Mouse (Mus musculus) yolk sac, embryonic 10.5 days (tissue): ENCODE measurements around the gene Dusp6.

Source experiments
- DNase-seq: peaks from one replicate; pipeline ENCODE4 v3.0.0-alpha.2; 2017; ENCODE audit warnings: low spot score

Gene Dusp6

DNA sequence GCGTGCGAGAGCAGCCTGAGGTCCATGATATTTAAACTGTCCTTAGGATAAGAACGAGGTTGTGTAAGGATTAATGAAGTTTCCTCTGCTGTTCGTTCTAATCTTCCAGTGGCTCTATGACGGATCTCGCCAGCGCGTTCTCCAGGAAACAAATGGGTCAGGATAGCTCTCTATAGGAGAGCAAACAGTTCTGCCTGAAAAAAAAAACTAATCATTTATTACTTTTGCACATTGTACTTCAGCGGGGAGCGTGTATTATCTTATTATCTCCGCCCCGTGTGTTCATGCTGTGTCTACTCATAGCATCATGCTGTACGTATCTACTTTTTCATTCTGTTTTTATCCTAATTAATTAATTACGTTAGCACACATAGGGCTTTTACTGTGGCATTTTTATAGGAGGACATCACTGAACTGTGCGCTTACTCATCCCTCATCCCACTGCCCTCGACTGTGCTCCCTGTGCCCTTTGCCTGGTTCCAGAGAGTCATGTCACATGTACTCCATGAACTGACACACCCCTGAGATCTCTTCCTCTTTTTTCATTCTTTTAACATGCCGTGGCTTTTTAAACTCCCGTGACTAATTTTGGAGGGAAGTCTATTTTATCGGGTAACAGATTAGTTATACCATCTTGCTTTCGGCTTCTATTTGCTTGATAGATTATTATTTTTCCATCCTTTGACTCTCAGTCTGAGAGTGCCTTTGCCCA lies 16.1 kb upstream of the Dusp6 start:
- DNase-seq = no peak

DNA sequence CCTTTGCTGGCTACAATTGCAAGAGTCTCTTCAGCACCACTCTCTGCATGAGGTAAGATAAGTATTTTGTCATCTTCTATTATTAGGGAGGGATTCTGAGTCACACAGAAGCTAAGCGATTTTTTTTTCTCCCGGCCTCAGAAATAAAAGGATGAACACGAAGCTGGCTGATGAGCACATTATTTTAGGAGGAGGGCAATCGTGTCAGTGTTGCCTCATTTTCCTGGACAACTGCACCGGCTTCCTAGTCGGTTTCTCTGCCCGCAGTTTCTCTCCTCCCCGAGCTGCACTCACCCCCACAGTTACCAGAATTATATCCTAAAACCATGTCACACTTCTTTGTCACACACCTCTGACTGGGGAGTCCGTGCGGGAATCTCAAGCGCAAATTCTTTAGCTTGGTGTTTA lies 12.2 kb upstream of the Dusp6 start:
- DNase-seq = no peak

DNA sequence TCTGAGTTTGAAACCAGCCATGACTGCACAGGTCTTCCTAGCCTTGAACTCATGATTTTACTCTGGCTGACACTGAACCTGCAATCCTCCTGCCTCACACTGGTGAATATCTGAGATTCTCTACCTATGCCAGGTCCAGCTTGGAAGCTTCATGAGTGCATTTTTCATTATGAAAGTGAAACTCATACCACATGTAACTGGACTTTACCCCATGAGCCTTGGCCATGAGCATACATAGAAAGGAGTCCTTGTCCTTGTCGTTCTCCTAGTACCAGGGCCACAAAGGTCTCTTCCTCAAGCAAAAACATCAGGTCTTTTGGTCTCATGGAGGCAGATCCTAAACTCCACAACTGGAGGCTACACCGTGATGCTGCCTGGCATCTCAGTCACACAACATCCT lies 9.6 kb upstream of the Dusp6 start:
- no peak for DNase-seq

DNA sequence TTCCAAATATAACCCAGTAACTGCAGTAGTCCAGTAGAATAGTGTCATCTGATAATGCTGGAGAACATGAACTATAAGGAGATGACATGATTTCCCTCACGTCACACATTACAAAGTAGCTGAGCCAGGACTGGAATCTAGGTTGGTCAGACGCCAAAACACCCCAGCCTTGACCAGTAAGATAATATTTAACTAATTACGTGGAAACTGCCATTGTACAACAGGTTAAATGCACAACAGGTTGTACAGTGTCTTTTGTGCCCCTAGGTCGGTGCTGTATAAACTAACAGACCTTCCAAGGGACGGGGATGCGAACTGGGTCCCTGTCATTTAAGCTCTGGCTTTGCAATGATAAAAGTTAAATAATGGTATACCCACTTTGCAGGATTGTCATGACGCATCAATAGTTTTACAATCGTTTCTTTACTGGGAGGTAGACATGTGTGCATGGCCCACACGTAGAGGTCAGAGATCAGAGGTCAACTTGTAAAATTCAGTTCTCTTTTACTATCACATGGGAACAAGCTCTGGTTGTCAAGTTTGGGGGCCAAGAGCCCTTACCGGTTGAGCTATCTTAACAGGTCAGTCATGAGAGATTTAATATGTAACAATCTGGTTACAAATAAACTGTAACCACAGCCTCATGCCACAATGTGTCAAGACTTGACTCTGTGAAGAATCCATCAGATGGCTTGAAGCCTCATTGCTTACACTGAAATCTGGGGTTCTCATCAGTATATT lies 7.0 kb upstream of the Dusp6 start:
- DNase-seq = peak; percentile 64

DNA sequence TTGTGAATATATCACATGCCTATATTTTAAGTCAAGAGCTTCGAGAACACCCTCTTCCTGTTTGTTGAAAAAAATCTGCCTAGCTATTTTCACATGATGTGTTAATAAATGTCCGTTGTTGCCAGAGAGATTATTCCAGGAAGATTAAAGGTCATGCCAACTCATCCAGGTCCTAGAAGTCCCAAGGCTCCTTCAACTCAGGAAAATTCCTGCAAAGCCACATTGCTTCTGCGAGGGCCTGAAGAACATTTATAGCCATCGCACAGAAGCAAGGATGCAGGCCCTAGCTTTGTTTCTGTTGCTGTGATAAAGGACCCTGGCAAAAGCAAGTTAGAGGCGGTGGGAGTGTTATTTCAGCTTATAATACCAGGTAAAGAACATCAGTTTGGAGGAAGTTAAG lies 5.5 kb upstream of the Dusp6 start:
- no peak for DNase-seq

DNA sequence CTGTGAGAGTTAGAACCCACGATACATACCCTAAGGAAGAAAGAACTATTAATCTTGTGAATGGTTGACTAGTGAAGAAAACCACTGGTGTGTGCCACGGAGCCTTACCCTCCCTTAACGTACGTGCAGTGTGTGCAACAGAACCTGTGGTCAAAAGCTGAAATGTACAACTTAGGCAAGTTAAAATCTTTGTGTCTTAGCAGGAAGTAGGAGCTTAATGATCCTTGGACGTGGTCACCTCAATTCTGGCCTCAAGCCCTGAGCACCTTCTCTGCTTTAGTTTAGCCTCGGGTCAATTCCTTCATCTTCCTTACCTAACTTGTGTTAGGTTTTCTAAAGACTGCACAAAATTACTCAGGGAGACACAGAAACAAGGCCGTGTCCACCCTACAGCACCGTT lies 3.2 kb upstream of the Dusp6 start:
- DNase-seq = no peak

DNA sequence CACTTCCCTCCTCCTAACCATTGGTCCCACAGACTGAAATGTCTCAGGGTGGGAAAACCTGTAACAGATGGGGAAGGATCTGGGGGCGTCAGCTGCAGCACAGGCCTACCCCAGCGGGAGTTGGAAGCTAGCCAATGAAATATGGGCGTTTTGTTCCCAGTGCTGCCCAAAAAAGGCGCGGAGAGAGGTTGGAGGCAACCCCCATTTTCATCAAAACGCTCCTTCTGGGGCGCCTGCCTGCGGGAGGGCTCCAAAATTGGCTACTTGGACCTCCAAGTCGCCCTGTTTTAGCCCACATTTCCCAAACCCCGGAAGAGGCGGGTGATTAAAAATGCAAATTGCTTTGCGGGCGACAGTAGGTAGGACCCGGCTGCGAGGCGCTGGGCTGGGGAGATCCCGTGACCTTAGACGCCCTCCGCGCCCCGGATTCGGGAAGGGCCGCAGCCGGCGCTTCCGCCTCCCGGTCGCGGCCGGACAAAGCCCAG lies 1.8 kb upstream of the Dusp6 start:
- DNase-seq = no peak

DNA sequence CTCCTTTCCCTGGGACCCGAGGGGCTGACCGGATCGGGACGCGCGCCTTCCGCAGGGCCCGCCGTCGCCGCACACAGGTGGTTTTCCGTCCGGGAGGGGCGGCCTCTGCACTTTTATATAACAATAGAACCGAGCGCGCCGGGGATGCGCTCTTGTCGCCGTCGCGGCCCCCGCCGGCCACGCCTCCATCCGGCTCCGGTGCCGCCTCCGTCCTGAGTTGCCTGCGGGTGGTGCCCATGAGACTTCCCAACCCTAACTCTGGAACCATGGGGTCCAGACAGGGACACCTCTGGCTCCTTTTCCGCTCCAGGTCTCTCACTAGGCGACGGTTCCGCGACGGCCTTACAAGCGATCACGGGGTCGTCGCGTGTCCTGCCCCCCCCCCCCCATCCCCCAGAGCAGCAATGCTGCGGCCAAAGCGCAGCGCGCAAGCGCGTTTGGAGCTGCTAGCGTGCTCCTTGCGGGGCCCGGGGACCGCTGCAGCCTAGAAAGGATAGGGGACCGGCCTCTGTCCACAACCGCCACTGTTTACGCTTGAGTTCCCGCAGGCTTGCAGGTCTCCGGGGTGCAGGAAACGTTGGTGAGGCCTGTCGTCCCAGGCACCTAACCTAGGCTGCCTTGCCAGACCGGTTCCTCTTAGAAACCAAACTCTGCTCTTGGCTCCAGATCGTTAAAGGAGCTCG lies 1.3 kb upstream of the Dusp6 start:
- DNase-seq = peak; percentile 88

DNA sequence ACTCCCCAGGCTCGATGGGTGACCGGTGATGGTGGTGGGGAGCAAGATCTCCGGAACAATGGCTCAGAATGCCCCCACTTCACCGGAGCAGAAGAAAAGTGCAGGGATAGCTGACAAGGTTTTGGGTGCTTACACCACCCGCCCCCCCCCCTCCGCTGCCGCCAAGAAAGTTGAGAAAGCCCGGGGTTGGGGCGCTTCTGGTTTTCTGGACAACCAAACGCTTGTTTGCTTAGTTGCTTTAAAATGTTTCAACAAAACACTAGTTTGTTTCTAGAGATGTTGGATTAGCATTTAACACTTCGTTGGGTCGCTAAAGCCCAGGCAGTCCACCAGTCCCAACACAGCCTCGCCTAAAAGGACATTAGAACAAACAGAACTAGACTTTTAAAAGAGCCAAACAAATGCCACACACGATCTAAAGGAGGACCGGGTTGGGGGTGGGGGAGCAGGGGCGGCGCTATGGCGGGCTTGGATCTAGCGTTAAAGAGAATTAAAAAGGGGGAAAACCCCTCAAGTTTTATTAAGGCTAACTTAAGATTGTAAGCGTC lies 638 bp upstream of the Dusp6 start:
- no peak for DNase-seq

DNA sequence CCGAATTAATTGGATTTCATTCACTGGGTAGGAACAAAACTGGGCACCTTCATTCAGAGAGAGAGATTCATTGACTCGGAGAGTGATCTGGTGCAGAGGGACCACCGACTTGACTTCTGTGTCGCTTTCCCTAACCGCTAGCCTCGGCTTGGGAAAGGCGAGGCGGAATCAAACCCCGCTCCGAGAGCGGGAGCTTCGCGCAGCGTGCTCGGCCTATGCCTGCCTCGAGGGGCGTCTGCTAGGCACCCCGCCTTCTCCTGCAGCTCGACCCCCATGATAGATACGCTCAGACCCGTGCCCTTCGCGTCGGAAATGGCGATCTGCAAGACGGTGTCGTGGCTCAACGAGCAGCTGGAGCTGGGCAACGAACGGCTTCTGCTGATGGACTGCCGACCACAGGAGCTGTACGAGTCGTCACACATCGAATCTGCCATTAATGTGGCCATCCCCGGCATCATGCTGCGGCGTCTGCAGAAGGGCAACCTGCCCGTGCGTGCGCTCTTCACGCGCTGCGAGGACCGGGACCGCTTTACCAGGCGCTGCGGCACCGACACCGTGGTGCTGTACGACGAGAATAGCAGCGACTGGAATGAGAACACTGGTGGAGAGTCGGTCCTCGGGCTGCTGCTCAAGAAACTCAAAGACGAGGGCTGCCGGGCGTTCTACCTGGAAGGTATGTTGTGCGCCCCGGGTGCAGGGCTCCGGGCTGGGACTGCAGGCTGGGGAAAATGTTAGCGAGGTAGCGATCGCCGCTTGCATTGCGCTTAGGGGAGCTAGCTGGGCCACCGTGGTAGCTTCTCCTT lies 589 bp downstream of the Dusp6 start:
- no peak for DNase-seq

DNA sequence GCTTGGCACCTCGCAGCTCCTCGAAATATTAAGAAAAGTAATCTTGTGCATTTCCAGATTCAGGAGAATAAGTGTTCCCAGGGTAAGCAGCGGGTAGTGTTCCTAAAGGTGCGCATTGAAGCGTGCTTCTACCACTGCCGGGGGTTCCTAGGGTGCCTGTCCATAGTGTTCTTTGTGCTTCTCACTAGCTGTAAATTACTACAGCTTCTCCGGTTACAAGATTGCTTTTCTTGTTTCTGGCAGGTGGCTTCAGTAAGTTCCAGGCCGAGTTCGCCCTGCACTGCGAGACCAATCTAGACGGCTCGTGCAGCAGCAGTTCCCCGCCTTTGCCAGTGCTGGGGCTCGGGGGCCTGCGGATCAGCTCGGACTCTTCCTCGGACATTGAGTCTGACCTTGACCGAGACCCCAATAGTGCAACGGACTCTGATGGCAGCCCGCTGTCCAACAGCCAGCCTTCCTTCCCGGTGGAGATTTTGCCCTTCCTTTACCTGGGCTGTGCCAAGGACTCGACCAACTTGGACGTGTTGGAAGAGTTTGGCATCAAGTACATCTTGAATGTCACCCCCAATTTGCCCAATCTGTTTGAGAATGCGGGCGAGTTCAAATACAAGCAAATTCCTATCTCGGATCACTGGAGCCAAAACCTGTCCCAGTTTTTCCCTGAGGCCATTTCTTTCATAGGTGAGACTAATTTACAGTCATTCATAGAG lies 1.4 kb downstream of the Dusp6 start:
- DNase-seq = no peak

DNA sequence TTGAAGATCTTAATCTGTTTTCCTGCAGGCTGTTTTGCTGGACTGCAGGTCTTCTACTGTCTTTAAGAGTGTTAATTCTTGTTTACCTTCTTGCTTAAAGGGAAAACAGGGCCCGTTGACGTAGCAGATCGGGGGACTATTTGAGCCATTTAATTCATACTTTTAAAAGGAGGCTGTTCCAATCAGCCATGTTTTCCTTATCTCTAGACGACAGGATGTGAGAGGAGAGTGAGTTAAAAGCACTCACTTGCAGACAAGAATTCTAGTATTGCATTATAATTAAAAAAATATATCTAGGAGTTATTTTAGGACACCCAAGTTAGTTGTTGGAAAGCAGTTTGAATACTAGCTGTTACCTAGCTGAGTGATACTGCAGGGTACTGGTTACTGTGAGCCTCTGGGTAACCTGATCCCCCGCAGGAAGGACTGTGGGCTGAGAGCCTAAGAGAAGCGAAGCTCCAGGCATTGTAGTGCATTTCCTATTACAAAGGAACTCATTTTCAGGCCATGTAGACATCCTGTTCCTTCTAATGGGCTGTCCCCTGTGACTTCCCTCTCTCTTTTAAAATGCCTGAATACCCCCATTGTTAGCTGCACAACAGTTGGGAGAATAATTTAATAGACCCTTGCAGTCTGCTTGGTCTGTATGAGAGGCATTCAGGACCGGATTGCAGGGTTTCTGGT lies 2.1 kb downstream of the Dusp6 start:
- DNase-seq = no peak

DNA sequence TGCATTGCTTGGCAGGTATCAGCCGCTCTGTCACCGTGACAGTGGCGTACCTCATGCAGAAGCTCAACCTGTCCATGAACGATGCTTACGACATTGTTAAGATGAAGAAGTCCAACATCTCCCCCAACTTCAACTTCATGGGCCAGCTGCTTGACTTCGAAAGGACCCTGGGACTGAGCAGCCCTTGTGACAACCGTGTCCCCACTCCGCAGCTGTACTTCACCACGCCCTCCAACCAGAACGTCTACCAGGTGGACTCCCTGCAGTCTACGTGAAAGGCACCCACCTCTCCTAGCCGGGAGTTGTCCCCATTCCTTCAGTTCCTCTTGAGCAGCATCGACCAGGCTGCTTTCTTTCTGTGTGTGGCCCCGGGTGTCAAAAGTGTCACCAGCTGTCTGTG lies 3.0 kb downstream of the Dusp6 start:
- no peak for DNase-seq

DNA sequence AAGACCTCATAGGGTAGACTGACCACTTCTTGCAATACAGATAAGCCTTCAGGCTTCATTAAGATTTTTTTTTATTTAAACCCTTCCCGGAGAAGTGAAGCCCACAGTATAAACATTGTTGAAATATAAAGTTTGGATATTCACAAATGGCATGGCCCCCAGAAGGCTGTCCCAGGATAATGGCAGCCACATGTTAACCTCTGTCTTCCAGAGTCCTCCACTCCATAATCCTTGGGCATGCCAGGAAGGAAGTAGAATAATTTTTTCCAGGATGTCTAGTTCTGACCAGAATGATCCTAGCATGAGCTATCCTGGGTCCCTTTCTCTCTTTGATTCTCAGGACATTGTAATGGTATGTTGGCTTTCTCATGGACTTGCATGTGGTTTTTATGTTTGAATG lies 4.6 kb downstream of the Dusp6 start:
- DNase-seq = no peak

DNA sequence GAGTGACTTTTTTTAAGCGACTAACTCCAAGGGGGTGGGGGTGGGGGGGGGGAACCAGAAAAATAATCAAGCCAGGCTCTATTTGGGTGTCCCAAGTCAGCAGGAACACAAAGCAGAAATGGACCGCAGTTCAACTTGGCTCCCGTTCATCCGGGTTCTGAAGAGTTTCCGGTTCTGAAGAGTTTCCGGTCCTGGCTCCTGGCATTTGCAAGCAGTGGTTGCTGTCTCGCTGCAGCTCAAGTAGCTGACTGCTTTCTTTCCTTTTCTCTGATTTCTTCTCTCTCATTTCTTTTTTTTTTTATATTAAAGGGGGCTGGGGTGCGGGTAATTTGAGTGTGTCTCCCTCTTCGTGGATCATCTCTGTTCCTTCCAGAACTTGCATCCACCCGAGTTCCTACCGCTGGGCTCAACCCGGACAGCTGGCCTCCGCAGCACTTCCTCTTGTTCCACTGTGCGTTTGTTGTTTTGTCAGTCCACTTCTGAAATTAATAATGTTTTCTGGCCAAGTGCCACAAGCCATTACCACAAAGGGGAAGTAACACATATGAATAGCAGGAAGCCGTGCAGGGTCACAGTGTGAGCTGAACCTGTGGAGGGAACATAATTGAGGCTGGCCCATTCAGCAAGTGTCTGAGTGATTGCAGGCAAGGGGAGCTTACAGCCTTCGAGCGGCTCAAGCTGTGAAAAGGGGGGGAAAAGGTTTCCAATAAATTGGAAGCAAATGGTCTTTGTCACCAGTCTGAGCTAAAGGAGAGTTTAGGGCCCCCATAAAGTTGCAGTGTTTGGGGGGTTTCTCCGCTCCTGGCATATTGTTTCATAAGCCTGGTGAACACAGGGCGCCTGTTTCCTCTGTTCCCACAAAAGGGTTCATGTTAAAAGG lies 5.6 kb downstream of the Dusp6 start:
- DNase-seq = peak; percentile 57

DNA sequence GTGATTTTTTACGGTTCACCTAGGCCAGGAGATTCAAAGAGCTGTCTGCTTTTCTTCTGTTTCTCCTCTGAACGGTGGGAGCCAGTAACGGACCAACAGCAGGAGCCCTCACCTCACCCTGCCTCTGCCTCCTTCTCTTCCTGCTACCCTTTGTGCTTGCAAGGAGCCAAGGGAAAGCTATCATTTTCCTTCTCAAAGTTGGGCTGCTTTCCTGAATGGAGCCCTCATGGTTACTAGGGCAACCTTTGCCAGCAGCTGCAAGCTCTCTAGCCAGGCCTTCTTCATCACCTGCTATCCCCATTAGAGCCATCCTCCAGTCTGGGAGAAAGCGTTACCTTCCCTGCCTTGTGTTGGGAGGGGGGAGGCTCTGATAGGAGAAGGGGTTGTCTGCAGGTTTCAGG lies 6.3 kb downstream of the Dusp6 start:
- DNase-seq = peak; percentile 37

DNA sequence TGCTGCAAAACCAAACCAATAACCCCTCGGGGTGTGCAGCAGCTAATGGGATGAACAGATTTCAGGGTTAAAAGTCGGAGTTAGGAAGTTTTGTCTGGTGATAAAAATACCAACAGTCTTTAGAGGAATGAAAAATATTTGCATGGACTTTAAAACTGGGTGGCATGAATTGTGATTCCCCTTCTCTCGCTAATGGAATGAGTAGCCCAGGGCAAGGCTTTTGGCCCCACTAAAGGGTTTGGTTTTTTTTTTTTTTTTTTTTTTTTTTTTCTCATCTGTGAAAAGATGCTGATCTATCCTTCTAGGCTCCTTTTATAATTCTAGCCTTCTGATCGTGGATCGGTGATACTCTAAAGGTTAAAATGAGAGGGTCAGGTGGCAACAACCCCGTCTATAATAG lies 6.7 kb downstream of the Dusp6 start:
- no peak for DNase-seq

DNA sequence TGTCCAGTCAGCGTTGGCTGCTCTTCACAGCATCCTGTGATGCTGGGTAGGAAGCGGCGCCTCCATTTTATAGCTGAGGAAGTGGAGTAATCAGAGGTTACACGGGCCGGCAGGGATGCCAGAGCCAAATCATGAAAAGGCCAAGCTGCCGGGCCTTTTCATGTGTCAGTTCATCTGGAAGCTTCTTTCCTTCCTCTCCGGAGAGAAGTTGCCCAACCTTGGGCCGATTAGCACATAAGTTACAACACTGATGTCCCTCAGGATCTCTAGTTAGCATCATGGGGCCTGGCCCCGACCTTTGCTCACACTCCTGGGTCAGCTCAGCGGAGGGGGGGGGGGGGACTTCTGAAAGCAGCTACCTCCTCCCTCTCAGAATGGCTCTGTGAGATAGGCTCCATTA lies 7.4 kb downstream of the Dusp6 start:
- peak; percentile 89 for DNase-seq

DNA sequence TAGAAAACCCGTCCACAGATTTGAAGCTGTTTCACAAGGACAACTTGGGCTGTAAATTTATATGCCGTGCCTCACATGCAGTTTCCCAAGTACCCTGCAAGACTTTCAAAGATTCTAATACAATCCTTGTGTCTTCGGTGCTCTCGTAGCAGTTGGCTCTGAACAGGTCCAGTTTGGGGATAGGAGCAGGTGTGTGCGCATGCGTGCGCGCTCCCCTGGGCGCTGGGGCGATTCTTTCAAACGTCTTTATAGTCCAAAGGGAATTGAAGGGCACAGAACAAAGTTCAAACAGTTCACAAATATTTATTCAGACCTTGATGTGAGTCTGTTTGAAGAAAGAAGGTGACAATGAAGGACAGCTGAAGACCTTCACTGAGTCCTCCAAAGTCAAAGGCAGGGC lies 8.0 kb downstream of the Dusp6 start:
- DNase-seq = peak; percentile 79

DNA sequence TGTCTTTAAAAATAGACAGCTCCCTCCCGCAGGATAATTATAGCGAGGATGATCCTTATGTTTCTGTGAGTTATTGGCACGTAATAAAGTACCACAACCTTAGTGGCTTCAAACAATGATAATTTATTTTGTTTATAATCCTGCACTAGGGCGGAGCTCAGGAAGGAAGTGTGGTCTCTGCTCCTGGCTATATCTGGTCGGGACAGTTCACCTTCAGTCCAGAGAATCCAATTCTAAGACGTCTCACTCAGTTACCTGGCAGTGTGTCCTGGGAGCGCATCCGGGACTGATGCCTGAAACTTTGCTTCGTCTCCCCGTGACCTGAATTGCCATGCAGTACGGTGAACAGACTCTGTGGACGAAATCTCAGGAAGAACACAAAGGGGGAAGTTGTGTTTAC lies 10.0 kb downstream of the Dusp6 start:
- no peak for DNase-seq
